Mouse (Mus musculus) cerebellum, adult 9-11 months (tissue): Measurements from ENCODE around the gene 1700037H04Rik.
"Not testable (repeated sequence)": the region's sequence is repeated elsewhere in the genome, so short reads cannot be mapped to it uniquely, and the experiment has no call there.

Experiments
- DNase-seq: peaks from one replicate; pipeline ENCODE4 v3.0.0; 2022

The 1700037H04Rik gene

DNA sequence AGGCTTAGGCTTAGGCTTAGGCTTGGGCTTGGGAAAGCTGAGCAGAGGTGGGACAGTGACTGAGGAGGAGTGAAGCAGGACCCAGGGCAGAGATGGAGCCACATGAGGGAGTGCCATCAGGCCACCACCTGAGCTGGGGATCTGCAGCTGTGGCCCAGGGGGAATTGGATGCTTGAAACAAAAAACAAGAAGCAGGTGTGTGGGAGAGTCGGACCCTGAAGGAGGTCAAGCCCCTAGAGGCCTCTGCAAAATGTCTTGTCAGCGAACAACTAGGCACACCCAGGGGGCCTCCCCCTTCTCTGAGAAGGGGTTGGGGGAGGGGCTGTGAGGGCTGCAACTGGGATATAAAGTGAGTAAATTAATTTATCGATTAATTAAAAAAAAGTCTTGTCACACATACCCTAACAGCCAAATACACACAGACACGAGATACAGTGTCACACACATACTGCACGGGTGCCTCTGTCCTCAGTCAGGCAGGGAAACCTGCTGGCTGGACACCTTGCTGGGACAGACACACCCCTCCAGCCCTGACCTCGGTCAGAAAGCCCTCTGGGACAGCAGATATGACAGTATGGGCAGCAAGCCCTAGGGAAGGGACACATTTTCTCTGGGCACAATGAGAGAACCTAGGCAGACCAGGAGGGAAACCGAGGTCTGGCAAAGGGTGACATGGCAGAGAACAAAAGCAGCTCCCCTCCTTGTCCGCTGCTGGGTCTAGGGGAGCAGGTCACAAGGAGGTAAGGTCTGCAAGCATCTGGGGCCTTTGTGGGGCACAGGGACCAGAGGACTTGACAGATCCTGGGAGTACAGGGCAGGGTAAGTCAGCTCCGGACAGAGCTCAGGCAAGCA lies 33.7 kb downstream of the 1700037H04Rik start:
- no peak for DNase-seq

DNA sequence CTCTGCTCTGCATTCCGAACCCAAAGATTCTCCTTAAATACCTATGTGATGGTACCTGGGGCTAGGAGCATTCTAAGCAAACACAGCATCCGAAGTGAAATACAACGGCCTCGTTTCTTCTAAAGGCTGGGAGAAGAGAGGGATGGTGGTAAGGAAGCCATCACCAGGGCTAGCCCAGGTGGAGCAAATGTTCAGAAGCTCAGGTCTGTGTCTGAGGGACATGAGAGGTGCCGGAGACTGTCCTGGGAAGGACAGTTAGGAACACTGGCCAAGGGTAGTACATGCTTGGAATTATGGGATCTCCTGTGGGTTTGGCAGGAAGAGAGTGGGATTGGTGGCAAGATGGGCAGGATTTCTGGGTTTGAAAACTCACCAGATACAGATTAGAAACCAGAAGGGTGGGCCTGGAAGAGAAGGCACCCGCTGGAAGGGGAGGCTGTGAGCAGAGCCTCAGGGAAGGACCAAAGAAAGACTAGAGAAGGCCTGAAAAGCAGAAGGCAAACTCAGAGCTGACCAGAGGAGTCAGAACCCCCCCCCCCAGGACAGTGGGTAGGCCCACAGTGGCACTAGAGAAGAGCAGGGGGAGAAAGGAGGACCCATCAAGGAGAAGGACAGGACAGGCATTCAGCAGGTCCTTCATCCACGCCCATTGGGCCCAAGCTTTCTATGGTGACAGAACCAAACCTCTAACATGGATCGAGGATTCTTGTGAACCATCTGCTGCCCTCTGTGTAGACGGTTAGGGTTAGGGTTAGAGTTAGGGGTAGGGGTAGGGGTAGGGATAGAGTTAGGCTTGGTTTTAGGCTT lies 34.5 kb downstream of the 1700037H04Rik start:
- no peak for DNase-seq

DNA sequence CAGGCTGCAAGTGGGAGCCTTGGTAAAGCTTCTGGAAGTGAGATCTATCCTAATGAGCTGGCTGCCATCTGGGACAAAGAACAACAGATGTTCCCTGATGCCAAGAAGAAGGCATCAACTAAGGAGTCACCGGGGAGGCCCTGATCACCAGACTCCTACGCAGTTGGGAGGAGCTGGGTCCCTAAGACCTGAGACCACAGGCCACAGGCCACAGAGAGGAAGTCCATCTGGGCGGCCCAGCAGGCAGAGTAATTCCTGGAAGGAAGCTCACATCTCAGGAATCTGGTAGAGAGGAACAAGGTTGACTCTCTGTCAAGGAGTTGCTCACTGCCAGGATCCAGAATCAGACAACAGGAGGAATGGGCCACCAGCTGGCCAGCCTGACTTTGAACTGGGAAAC lies 35.7 kb downstream of the 1700037H04Rik start:
- DNase-seq: no peak

DNA sequence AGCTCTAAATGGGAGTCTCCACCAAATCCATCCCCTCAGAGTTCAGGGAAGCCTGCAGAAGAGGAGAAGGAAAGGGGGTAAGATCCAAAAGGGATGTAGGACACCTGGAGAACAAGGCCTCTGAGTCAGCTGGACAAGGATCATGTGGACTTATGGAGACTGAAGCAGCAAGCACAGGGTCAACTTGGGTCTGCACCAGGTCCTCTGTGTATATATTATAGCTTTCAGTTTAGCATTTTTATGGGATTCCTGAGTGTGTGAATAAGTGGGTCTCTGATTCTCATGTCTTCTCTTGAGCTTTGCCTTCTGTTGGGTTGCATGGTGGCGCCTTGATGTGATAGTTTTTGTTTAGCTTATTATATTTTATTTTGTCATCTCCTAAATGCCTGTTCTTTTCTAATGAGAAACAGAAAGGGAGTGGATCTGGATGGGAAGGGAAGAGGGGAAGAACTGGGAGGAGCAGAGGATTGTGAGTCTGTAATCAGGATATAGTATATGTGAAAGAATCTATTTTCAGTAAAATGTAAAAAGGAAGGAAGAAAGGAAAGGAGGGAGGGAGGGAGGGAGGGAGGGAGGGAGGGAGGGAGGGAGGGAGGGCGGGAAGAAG lies 40.8 kb downstream of the 1700037H04Rik start:
- DNase-seq: no peak

DNA sequence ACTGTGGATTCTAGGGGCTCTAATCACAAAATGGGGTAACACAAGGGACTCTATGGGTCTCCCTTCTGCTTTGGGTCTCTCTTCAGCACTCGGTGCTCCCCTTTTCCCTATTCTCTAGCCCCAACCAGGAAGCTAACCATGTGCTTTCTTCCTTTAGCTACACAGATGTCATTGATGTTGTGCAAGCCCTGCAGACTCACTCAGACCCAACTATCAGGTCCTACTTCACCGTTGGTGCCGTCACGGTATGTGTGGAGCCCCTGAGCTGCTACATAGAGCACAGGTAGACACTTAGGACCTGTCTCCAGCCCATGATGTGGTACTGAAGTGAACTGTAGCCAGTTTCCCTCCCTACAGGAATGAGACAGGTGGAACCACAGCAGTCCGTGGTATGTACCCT lies 53.9 kb downstream of the 1700037H04Rik start:
- no peak for DNase-seq

DNA sequence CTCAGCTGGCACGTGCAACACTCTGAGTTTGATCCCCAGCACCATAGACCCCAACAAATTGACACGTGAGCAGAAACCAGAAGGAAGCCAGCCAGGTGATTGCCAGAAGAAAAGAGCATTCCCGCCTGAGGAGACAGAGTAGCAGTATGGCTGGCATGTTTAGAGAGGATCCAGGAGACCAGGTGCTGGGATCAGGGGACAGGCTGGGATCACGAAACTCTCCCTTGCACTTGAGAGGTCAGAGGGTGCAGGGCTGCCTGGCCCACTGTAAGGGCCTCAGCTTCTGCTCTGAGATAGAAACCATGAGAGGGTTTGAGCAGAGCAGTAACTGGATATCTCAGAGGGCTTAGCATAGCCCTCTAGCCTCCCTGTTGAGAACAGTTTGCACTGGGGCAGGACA lies 54.8 kb downstream of the 1700037H04Rik start:
- not testable (repeated sequence) for DNase-seq

DNA sequence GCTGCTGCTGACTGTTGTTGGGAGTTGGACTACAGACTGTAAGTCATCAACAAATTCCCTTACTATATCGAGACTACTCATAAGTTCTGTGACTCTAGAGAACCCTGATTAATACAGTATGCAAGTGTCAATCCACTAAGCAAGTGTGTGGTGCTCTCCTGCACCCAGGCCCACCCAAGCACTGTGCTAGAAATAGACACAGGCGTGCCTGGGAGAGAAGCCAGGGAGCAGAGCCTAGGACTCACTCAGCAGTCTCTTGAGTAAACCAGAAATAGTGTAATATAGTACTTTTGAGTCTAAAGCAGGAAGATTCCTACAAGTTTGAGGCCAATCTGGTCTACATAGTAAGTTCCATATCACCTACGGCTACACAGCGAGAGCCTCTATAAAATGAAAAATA lies 55.9 kb downstream of the 1700037H04Rik start:
- no peak for DNase-seq

DNA sequence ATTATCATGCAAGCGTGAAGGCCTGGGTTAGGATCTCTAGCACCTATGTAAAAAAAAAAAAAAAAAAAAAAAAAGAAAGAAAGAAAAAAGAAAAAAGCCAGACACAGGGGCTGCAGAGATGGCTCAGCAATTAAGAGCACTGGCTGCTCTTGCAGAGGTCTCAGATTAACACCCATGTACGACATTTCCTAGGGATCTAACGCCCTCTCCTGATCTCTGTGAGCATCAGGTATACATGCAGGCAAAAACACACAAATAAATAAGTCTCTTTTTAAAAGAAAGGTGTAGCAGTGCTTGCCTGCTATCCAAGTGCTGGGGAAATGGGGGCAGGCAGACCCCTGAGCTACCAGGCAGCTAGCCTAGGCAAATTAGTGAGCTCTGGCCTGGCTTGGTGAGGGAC lies 58.4 kb downstream of the 1700037H04Rik start:
- DNase-seq: no peak

DNA sequence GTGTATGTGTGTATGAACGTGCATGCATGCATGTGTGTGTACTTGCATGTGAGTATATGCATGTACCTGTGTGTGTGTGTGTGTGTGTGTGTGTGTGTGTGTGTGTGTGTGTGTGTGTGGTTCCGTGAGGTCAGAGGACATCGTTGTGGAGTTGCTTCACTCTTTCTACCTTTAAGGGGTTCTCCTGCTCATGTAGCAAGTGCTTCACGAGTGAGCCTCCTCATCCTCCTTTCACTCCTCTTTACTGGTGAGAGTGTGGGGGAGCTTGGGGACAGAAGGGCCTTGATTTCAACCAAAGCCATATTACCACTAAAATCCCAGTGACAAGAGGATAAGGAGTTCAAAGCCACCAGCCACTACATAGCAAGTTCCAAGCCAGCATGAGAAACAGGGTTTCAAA lies 62.8 kb downstream of the 1700037H04Rik start:
- DNase-seq: no peak
